Comparison of ENCODE assay signal across 10 mouse cellular contexts in the genomic region with DNA sequence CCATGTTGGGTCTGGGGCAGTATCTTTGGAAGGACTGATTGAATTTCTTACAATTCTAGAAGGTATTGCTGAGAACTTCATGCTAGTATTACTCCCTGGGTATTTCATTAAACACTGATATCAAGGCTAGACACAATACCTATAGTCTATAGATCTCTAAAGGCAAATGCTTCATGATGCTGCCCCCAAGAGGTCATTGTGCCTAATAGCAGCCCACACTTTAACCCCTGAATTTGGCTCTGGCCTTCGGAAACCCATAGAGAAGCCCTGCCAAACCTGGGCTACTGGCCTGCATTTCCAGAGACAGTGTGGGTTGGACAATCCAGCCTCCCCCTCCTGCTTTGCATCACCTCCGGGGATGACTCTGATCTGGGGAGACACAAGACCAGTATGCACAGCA. TPM values are rescaled to one million over a fixed set of nuclear protein-coding genes. Genes with fewer than 3 reads are reported as not detected.
DNase-seq lines count a peak whose midpoint lies in the region; ATAC-seq lines count a peak whose summit lies in the region.
"Had no signal": no experiment of that assay in that cellular context is flagged by ENCODE, and none has a peak within 500 bp of the region (broad histone marks: within the 10 kb centered on the region; RNA-seq: fewer than 3 reads in every experiment).

No protein-coding gene starts in this region.

- no peak overlapping the region for H3K4me3 ChIP-seq in neural tube, embryonic 11.5 days (ENCODE audit: low read depth, low read length)

- 38% methylated on average over 2 of the region's 2 CpGs for WGBS in neural tube, embryonic 11.5 days

- peak; percentile 51 for DNase-seq in heart, adult 11 months
- no peak for DNase-seq in heart, adult 8-10 months (ENCODE audit: low spot score)
- DNase-seq in neural tube, embryonic 11.5 days (ENCODE audit: low spot score) = peak; percentile 19
- no peak for DNase-seq in neural tube, embryonic 10.5 days (ENCODE audit: extremely low spot score, low spot score)
- DNase-seq in splenic B cell, adult 2 months (ENCODE audit: low read depth, low spot score) = peak; percentile 22
- DNase-seq in ovary, adult 18-20 months (ENCODE audit: low spot score) = no peak
- DNase-seq in lung, postnatal 4 days = no peak
- DNase-seq: cerebellum, adult 2 months; lung, postnatal 10 days had no signal

- H3K4me1 ChIP-seq in neural tube, embryonic 11.5 days (ENCODE audit: control insufficient read depth, insufficient read depth, low read length) = no peaks in the 10 kb centered on the region

- ATAC-seq in neural tube, embryonic 11.5 days (ENCODE audit: insufficient read depth, low FRiP score, low TSS enrichment) = no peak
- ATAC-seq in common myeloid progenitor, adult 5-6 weeks (replicated peaks; ENCODE audit: low read depth, poor library complexity, severe bottlenecking) = peak; percentile 50

- no peak overlapping the region for H3K4me2 ChIP-seq in neural tube, embryonic 11.5 days (ENCODE audit: low read depth)

- H3K36me3 ChIP-seq in neural tube, embryonic 11.5 days (ENCODE audit: control insufficient read depth, insufficient read depth, low read length) = no peaks in the 10 kb centered on the region
- no peaks in the 10 kb centered on the region for H3K36me3 ChIP-seq in splenic B cell, adult 2 months (ENCODE audit: control insufficient read depth, insufficient read depth, low read length, poor library complexity, severe bottlenecking)

- H3K9me3 ChIP-seq in neural tube, embryonic 11.5 days (ENCODE audit: control insufficient read depth, low read length) = no peaks in the 10 kb centered on the region

- no peaks in the 10 kb centered on the region for H3K27me3 ChIP-seq in neural tube, embryonic 11.5 days (ENCODE audit: control insufficient read depth, insufficient read depth, low read length)
- no peaks in the 10 kb centered on the region; the same call in 1 of the 2 replicates for H3K27me3 ChIP-seq in splenic B cell, adult 2 months (ENCODE audit: control insufficient read depth, insufficient read depth, low read length, poor library complexity, severe bottlenecking)

- H3K27ac ChIP-seq in neural tube, embryonic 11.5 days (ENCODE audit: low read depth, low read length) = no peak overlapping the region

- H3K9ac ChIP-seq in neural tube, embryonic 11.5 days (ENCODE audit: low read length) = no peak overlapping the region

RNA-seq across cellular contexts. Expression of gene Ireb2, which starts 33.8 kb away (rescaled TPM):
- total RNA-seq in heart, adult 8-10 months (2022) = 10 to 100 TPM; 21.1 to 24.7 (median 21.8) TPM
- 69.3 and 69.9 TPM in 2 replicates for polyA plus RNA-seq in neural tube, embryonic 11.5 days (2014; fragmentation: Nextera tagmentation; extraction: Ambion mirVana)
- 36.8 and 60.5 TPM in 2 replicates for total RNA-seq in common myeloid progenitor, adult 5-6 weeks (2017)

Comparison
In these comparisons a context has a peak if more than half of its experiments do, and no peak if none do; other contexts are left out.
1. DNase-seq: peak in heart, adult 11 months (single experiment), neural tube, embryonic 11.5 days (single experiment) and splenic B cell, adult 2 months (single experiment); none in heart, adult 8-10 months (single experiment), neural tube, embryonic 10.5 days (single experiment), ovary, adult 18-20 months (single experiment) and lung, postnatal 4 days (0 of 2).